Mouse (Mus musculus) T-helper 2 cell (primary cell): ENCODE results near the gene Cpt1c.
"Not testable (repeated sequence)": the region's sequence is repeated elsewhere in the genome, so short reads cannot be mapped to it uniquely, and the experiment has no call there.

Experiments used
- in situ Hi-C: fragments of 300-600 bp; cut with MboI, MseI; formaldehyde crosslinking; loops from one replicate; pipeline ENCODE4 v1.15.1; 2025; ENCODE audit warnings: high pct_unique_total_duplicates

Gene Cpt1c

DNA sequence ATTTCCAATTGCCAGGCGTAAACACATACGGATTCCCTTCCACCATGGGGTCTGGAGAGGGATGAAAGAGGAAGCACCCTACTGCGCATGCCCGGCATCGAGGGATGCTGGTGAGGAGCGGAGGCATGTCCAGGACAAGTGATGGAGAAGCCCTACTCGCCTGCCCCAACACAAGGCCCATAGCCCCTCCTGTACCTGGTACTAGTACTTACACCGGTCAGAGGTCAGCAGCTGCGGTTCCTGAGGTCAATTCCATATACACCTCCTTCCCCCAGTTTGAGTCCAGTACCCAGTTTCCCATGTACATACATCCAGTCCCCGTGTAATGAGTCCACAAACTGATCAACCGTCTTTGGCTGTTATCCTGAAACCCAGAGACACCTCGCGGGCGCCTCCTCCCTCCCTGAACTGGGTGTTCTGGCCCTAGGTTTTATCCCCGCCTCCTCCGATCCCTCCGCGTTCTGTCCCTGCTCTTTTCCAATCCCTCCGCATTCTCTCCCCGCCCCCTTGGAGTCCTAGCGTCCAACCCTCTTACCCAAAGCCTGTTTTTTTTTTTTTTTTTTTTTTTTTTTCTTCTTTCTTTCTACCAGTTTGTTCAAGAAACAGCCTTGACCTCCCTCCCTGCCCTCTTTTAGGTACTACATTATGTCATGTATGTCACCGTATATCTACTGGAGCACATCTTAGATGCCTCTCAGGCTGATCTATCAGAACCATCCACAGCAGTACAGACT is at the start of gene Cpt1c:
Gene Cpt1c, minus strand, starts transcription at position 469 of the 734 bp plus-strand sequence.
- in situ Hi-C loops, result no loop called here

DNA sequence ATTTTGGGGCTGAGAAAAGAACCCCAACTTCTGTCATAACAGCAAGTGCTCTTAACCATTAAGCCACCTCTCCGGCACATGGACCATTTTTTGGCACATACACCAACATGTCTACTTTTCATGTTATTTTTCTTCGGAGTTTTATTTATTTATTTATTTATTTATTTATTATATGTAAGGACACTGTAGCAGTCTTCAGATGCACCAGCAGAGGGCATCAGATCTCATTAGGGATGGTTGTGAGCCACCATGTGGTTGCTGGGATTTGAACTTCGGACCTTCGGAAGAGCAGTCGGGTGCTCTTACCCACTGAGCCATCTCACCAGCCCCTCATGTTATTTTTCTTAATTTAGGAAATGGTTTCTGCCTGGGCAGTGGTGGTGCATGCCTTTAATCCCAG is 49.1 kb upstream of the Cpt1c start:
- in situ Hi-C loops, result not testable (repeated sequence)

DNA sequence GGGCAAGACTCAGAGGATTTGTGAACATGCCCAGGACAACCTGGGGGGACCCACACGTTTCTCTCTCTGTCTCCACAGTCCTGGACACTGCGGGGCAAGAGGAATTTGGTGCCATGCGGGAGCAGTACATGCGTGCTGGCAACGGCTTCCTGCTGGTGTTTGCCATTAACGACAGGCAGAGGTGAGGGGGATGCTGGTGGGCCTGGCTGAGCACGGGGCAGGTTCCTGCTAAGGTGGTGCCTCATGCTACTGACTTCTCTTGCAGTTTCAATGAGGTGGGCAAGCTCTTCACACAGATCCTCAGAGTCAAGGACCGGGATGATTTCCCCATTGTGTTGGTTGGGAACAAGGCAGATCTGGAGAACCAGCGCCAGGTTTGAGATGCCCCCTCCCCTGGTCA is 45.6 kb upstream of the Cpt1c start:
- in situ Hi-C loops, result no loop called here

DNA sequence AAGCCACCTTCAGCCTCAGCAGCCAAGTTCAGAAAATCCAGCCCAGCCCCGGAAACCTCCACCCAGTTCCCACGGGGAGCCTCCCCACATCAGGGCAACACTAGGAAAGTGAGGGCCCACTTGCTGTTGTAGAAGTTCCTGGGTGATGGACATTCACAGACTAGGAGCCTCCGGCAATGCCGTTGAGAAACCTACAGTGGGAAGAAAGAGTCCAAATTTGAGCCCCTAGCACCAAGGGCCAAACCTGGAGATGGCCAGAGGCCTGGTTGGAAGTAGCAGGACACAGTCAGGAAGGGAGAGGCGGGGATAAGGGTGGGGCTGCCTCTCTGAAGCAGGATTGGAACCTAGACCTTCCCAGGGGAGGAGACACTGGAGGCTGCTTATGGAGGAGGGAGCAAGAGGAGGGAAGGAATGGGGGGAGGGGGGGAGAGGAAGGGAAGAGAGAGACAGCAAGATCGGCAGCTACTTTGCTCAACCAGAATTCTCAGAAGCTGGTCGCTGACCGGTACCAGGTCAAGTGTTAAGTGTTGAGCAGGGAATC is 44.5 kb upstream of the Cpt1c start:
- in situ Hi-C loops, result loop anchor here (5.0 kb wide), 1 partner anchor 38 kb away; no protein-coding TSS in a partner anchor

DNA sequence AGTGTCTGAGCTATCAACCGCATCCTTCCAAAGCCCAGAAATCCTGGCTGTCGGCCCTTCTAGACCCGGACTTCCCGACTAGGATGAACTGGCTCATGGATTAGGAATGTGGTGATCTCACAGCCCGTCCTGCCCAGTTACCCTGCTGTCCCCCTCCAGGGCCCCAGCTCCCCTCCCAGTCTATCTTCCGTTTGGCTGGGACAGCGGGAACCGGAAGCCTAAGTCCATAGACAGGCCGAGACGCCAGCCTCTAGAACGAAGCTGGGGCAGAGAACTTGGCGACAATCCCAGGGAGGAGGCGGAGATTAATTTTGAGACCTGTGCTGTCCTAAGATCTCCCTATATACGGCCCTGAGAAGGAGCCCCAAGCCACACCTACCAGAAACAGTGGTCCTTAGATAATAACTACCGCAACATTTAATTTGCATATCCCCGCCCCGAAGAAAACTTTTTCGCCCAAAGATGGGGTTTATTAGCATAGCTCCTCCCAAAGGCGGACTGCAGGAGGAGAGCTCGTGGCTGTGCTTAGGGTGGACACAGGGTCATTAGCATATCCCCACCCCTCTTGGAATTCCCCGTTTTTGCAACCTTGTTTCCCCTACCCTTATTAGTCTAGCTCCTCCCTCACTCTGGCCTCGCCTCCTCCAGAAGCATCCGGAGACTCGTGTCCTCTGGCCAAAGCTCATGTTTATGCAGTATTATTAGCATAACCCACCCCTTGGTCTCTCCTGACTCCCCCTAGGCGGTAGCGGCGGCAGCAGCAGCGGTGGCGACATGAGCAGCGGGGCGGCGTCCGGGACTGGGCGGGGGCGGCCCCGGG is 42.8 kb upstream of the Cpt1c start, which contains the start of gene Rras:
Gene Rras, plus strand, starts transcription at position 720 of the 820 bp plus-strand sequence.
- in situ Hi-C loops, result loop anchor here (5.0 kb wide), 1 partner anchor 40 kb away; no protein-coding TSS in a partner anchor

DNA sequence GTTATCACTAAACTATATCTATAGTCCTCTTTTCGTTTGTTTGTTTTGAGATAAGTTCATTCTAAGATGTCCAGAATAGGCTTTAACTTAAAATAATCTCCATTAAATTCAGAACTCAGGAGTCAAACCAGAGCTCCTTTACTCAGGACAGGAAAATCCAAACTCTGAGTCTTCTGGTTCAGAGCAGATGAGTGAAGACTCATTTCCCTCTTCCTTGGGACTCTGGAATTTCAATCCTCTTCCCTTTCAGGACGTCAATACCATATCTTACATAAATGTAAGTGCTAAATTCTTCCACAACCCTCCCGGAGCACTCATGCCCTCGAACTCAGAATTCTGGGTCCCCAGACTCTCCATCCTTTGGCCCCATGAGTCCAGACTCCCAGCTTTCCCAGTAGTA is 42.1 kb upstream of the Cpt1c start:
- in situ Hi-C loops, result loop anchor here (5.0 kb wide), 1 partner anchor 41 kb away; no protein-coding TSS in a partner anchor

DNA sequence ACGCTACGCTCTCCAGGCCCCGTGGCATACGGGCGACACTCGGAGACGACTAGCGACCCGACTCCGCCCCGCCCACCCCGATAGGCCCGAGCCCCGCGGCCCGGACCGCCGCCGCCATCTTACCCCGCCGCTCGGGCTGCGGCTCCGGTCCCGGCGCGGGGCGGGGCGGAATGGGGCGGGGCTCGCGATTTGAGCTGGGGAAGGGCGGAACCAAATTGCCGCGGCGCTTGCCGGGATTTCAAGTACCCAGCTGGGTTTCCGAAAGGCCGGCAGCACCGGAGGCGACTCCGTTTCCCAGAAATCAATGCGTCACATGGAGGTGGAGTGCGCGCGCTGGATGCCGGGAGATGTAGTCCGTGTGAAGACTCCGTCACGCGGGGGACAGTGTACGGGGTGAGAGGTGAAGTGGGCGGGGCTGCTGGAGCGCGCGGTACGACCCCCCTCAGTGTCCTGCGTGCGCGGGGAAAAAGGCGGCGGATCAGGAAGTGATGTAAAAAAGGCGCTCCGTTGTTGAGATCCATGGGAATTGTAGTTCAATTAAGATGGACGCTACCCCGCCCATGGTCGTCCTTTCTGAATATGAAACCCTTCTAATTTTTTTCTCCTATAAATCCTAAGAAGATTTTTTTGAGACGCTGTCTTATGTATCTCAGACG is 41.4 kb upstream of the Cpt1c start, which contains the start of gene Scaf1:
Gene Scaf1, minus strand, starts transcription at position 407 of the 656 bp plus-strand sequence.
- in situ Hi-C loops, result loop anchor here (5.0 kb wide), 1 partner anchor 41 kb away; no protein-coding TSS in a partner anchor

DNA sequence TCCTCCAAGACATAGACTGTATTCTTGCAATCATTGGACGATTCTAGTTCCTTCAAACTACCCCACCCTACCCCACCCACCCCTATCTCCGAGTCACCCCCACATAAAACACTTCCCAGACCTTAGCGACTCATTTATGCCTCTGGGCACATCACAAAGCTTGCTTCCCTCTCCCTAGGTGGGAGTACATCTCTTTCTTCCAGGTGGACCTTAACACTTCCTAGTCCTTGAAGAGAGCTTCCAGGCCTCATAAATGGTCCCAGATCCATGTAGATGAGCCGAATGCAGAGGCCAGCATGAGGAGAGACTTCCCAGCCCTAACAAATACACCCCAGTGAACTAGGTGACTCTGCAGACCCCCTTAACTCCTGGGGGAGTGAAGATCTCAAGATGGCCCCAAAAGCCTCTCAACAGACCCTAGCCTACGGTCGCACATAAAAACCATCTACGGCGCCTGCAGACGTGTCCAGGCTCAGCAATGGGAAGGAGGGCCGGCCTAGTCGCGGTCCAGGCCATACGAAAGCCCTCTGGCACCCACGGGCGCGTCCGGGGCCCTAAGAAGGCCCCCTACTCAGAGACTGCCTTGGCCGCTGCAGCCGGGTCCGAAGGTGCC is 40.8 kb upstream of the Cpt1c start:
- in situ Hi-C loops, result loop anchor here (5.0 kb wide), 1 partner anchor 42 kb away; no protein-coding TSS in a partner anchor

DNA sequence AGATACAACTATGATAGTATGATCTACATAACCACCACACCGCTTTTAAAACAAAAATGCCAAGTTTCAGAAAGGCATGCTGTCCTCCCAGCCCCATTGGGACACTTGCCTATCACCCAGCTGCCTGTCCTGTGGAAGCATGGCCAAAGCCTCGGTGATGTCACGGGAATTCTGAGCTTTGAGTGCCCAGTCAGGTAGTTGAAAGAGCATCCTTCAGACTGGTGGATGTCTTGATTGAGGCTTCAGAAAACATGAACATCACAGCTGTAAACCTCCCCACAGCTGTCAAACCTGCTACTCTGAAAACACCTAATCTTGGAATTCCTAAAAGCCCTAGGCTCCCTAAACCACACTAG is 39.4 kb upstream of the Cpt1c start:
- in situ Hi-C loops, result no loop called here

DNA sequence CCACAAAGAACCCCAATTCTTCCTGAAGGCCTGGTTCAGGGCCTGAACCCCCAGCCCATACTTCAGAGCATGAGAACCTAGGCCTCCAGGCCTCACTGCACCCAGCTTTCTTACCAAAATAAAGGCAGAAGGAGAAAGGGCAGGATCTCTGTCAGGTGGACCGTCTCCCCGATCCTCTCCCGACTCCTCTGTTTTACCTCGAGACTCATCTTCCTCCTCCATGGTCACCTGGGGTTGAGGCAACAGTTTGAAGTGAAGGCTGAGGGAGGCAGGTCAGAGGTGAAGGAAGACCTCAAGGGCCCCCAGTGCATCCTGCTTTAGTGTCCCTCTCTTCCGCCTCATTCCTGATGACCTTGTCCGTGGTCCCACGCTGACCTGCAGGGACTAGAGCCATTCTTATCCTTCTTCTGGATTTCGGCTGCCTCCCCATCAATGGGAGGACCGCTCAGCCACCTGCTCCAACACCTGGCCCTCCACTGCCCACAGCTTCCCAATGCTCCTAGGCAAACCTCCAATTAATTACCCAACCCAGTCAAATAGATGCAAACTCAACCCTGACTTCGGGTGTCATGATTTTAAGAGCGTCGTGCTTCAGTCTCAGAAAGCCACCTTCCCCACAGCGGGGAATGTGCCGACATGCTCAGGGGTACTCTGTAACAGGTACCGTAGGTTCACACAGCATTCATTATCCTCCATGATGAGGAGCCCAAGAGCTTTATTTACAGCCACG is 38.9 kb upstream of the Cpt1c start:
- in situ Hi-C loops, result no loop called here

DNA sequence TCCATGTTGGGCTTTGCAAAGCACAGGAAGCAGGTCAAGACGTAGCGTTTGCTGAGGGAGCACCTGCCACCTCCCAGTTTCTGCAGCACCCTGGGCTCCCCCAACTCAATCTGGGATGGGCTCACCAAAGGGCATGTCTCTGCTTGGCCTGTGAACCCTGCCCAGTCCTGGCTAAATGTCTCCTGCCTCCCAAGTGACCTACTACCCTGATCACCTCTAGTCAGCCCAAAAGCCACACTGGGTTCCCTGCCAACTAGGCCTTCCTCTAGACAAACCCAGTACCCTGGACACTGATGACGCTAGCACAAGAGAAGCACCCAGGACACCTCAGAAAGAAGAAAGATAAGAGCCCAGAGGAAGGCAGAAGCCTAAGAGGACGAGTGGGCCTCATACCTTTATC is 38.2 kb upstream of the Cpt1c start:
- in situ Hi-C loops, result no loop called here

DNA sequence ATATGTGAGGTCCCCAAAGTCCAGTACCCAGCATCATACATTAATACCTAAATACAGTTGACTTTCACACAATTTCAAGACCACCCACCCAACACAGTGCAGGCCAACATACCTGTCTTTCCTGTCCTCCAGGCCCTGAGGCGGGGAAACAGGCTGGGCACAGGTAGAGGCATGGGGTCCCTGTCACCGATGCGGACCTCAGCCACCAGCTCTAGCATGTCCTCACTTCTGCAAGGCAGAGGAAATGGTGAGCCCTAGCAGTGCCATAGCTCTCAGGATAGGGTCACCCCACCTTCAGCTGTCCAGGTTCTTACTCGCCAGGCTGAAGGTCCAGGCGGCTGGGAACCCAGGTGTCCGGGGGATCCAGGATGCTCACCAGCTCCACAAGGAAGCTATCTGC is 37.4 kb upstream of the Cpt1c start:
- in situ Hi-C loops, result no loop called here

DNA sequence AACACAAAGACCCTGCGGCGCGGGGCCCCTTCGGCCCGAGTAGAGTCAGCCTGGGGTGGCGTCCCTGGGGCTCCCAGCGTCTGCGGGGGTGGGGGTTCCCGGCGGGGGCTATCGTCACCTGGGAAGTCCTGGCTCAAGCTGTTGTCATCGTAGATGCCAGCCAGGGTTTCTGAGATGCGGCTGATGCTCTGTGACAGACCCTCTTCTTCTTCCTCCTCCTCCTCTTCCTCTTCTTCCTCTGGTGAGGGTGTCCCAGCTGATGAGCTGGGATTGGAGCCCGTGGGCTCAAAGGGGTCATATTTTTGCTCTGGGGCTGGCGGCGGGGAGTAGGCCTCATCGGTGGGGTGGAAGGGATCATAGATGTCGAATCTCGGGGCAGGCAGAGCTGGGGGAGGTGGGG is 33.8 kb upstream of the Cpt1c start:
- in situ Hi-C loops, result no loop called here

DNA sequence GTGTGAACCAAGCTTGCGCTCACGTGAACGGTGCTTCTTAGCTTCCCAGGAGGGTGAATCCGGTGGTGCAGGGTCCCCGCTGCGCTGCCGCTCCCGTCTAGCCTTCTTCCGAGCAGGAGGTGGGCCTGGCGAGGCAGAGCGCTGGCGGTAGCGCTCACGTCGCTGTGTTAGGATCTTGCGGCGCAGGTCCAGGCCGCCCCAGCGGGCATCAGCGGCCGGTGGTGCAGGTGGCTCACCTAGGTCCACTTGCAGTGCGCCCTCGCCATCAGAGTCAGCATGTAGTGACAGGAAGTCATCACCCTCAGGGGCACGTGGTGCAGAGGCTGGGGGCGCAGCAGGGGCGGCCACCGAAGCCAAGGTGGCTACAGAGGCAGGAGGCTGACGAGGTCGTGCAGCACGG is 33.2 kb upstream of the Cpt1c start:
- in situ Hi-C loops, result no loop called here

DNA sequence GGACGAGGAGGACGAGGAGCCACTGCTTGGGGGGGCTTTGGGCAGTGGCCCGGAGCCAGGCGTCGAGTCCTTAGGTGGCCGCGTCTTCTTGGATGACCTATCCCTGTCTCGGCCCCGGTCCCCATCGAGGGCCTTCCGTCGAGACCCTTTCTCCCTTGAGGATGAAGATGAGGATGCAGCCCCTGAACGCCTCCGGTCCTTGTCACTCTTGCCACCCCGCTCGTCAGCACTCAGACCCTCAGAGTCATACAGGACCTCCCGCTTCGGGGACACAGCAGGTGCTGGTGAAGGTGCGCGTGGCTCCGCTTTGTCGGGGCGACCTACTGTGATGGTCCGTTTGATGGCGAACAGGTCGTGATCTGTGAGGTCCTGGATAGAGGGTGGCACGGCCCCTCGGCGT is 32.5 kb upstream of the Cpt1c start:
- in situ Hi-C loops, result no loop called here

DNA sequence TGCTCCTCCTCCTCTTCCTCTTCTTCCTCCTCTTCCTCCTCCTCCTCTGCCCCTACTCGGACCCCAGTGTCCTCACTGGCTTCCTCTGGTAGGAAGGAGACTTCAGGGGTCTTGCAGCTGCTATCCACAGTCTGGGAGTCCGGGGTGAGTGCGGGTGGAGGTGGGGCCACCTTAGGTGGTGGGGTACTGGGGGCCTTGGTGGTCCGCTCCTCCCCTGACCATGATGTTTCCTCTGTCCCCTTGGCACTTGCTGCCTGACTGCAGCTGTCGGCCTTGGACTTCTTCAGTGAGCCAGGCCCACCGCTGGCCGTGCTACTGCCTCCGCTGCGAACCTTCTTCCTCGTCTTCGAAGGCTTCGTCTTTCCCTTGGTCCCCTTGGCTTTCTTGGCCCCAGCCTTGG is 31.9 kb upstream of the Cpt1c start:
- in situ Hi-C loops, result no loop called here

DNA sequence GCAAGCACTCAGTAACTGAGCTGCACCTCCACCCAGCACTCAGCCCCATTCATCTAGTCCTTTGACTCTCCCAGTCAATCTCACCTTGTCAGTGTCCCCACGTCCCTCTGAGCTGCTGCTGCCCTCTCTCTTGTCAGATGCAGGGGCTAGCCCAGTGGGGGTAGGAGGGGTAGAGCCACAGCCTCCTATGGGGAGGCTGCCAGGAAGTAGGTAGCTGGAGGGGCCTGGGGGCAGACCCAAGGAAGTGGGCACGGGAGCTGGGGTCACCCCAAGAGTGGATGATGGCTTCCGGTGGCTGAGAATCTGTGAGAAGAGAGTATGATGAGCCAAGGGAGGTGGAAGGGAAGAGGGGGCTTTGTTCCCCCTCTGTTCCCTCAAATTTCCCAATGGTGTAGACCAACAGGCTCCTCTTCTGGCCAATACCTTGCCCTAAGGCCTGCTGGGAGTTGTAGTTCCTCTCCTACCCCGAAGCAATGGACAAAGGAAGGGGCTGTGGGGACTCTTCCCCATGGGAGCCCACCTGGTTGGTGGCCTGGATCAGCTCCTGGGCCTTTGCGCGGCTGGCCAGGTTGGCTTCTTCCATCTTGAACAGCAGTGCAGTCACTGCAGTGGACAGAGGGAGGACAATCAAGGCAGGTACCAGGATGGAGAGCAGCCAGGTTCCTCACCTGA is 30.8 kb upstream of the Cpt1c start:
- in situ Hi-C loops, result no loop called here

DNA sequence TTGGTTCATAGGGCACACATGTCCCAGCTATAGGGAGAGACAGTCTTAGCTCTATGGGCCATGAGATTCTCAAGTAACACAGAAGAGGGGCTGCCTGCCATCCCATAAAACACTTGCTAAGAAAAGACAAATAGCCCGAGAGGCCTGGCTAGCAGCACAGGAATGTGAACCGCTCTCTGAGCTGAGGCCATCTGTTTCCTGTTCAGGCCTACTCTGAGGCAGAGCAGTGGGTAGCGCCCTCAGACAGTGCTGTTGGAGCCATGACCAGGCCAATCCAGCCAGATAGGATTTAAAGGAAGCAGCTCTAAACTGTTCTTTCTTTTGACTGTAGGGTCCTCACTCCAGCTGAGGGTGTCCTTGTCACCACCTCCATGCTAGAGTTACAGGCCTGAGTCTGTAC is 29.9 kb upstream of the Cpt1c start:
- in situ Hi-C loops, result no loop called here

DNA sequence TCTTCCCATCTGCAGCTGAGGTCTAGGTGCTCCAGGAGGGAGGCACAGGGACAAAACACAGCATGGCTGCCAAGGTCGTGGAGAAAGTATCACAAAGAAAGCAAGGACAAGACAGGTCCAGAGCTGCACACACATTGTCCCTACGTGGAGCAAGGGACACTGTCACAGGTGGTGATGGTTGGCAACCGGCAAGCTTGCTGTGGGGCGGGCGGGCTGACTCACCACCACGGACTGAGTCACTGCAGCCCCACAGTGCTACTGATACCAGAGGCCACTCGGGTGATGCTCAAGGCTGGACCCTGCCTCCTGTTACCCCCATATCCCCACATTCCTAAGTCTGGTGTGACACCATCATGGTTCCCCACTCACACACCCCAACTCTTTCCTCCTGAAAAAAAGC is 27.8 kb upstream of the Cpt1c start:
- in situ Hi-C loops, result no loop called here

DNA sequence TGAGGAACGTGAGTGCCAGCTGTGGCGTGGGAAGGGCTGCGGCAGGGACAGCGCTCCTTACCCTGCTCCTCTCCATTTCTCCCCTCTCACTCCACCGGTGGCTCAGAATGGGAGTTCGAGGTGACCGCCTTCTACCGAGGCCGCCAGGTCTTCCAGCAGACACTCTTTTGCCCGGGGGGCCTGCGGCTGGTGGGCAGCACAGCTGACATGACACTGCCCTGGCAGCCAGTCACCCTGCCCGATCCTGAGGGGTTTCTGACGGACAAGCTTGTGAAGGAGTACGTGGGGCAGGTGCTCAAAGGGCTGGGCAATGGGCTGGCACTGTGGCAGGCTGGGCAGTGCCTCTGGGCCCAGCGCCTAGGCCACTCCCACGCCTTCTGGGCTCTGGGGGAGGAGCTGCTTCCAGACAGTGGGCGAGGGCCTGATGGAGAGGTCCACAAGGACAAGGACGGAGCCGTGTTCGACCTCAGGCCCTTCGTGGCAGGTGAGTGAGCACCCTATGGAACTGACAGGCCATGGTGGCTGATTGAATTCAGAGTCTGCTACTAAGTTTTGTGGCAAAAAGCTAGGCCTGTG is 26.0 kb upstream of the Cpt1c start:
- in situ Hi-C loops, result no loop called here
